22 mouse cellular contexts compared by ENCODE assay signal in genomic region chr14:87750665-87751170, GRCm38 (mm10).
DNase-seq lines count a peak whose midpoint lies in the region; ATAC-seq lines count a peak whose summit lies in the region.
"Had no signal": no experiment of that assay in that cellular context is flagged by ENCODE, and none has a peak within 500 bp of the region (broad histone marks: within the 10 kb centered on the region; RNA-seq: fewer than 3 reads in every experiment).

No protein-coding gene starts in this region.

- H3K27ac ChIP-seq in forebrain, embryonic 13.5 days: no peak overlapping the region
- H3K27ac ChIP-seq in forebrain, embryonic 11.5 days (ENCODE audit: low read depth, low read length): no peak overlapping the region
- H3K27ac ChIP-seq in forebrain, embryonic 15.5 days (replicated peaks): no peak overlapping the region
- no peak overlapping the region for H3K27ac ChIP-seq in forebrain, embryonic 10.5 days
- H3K27ac ChIP-seq: embryonic facial prominence, embryonic 10.5 days; embryonic facial prominence, embryonic 12.5 days had no signal

- no peak overlapping the region for H3K9ac ChIP-seq in forebrain, embryonic 13.5 days
- H3K9ac ChIP-seq in forebrain, embryonic 11.5 days (ENCODE audit: low read length): no peak overlapping the region
- H3K9ac ChIP-seq in forebrain, embryonic 15.5 days (replicated peaks): no peak overlapping the region
- H3K9ac ChIP-seq: embryonic facial prominence, embryonic 12.5 days had no signal

- peaks cover 10% of the 10 kb centered on the region; the same call in 1 of the 2 replicates for H3K4me1 ChIP-seq in forebrain, embryonic 13.5 days
- H3K4me1 ChIP-seq in forebrain, embryonic 11.5 days (replicated peaks; ENCODE audit: control insufficient read depth, insufficient read depth, low read length): no peaks in the 10 kb centered on the region
- peaks cover 9% of the 10 kb centered on the region; the same call in 1 of the 2 replicates for H3K4me1 ChIP-seq in forebrain, embryonic 15.5 days
- peaks cover 11% of the 10 kb centered on the region for H3K4me1 ChIP-seq in forebrain, embryonic 10.5 days
- H3K4me1 ChIP-seq: embryonic facial prominence, embryonic 10.5 days; embryonic facial prominence, embryonic 12.5 days had no signal

- H3K4me2 ChIP-seq in forebrain, embryonic 13.5 days: no peak overlapping the region
- no peak overlapping the region for H3K4me2 ChIP-seq in forebrain, embryonic 11.5 days (ENCODE audit: low read depth, low read length, severe bottlenecking)
- no peak overlapping the region for H3K4me2 ChIP-seq in forebrain, embryonic 15.5 days (replicated peaks)
- H3K4me2 ChIP-seq: embryonic facial prominence, embryonic 12.5 days had no signal

- H3K9me3 ChIP-seq in forebrain, embryonic 13.5 days (replicated peaks): no peaks in the 10 kb centered on the region
- no peaks in the 10 kb centered on the region for H3K9me3 ChIP-seq in forebrain, embryonic 11.5 days (ENCODE audit: control insufficient read depth, low read length)
- H3K9me3 ChIP-seq in forebrain, embryonic 15.5 days: no peaks in the 10 kb centered on the region
- no peaks in the 10 kb centered on the region for H3K9me3 ChIP-seq in forebrain, embryonic 10.5 days
- H3K9me3 ChIP-seq: embryonic facial prominence, embryonic 10.5 days; embryonic facial prominence, embryonic 12.5 days had no signal

- ATAC-seq in forebrain, embryonic 13.5 days: peak; percentile 50; the same call in 1 of the 2 replicates
- ATAC-seq in forebrain, embryonic 11.5 days (replicated peaks; ENCODE audit: low FRiP score): no peak
- ATAC-seq in forebrain, embryonic 15.5 days (replicated peaks): peak; percentile 51
- ATAC-seq in frontal cortex, adult (ENCODE audit: low TSS enrichment): peak; percentile 86
- ATAC-seq: activated CD4-positive, CD25-positive, alpha-beta regulatory T cell, adult 4 months; CD4-positive, CD25-positive, alpha-beta regulatory T cell, adult 4 months; Patski had no signal

- H3K27me3 ChIP-seq in forebrain, embryonic 13.5 days: no peaks in the 10 kb centered on the region
- no peaks in the 10 kb centered on the region for H3K27me3 ChIP-seq in forebrain, embryonic 11.5 days (ENCODE audit: control insufficient read depth, insufficient read depth, low read length)
- H3K27me3 ChIP-seq in forebrain, embryonic 15.5 days: no peaks in the 10 kb centered on the region
- no peaks in the 10 kb centered on the region for H3K27me3 ChIP-seq in forebrain, embryonic 10.5 days (ENCODE audit: poor library complexity, severe bottlenecking)
- H3K27me3 ChIP-seq: embryonic facial prominence, embryonic 12.5 days had no signal

- H3K4me3 ChIP-seq in forebrain, embryonic 13.5 days: no peak overlapping the region
- no peak overlapping the region for H3K4me3 ChIP-seq in forebrain, embryonic 11.5 days (ENCODE audit: low read depth, low read length)
- no peak overlapping the region for H3K4me3 ChIP-seq in forebrain, embryonic 15.5 days
- no peak overlapping the region for H3K4me3 ChIP-seq in forebrain, embryonic 10.5 days
- H3K4me3 ChIP-seq: embryonic facial prominence, embryonic 10.5 days; embryonic facial prominence, embryonic 12.5 days had no signal

- H3K36me3 ChIP-seq in forebrain, embryonic 13.5 days (ENCODE audit: poor library complexity, severe bottlenecking): no peaks in the 10 kb centered on the region
- H3K36me3 ChIP-seq in forebrain, embryonic 11.5 days (ENCODE audit: control insufficient read depth, insufficient read depth, low read length): no peaks in the 10 kb centered on the region
- H3K36me3 ChIP-seq in forebrain, embryonic 15.5 days: no peaks in the 10 kb centered on the region
- H3K36me3 ChIP-seq in forebrain, embryonic 10.5 days (replicated peaks): no peaks in the 10 kb centered on the region
- H3K36me3 ChIP-seq: embryonic facial prominence, embryonic 10.5 days; embryonic facial prominence, embryonic 12.5 days; G1E had no signal

- no peak for DNase-seq in forebrain, embryonic 11.5 days (ENCODE audit: low spot score)
- no peak for DNase-seq in forebrain, embryonic 10.5 days (ENCODE audit: extremely low spot score, low spot score)
- DNase-seq in frontal cortex, postnatal 10 days (ENCODE audit: low spot score in 2 of 2): no peak
- no peak for DNase-seq in heart, adult 11 months
- DNase-seq: adrenal gland, adult 8-10 months; adrenal gland, postnatal 14 days; adrenal gland, postnatal 36 days; B cell, adult 2 months; cerebellum, adult 11-12 months; cerebellum, adult 2 months; cerebellum, adult 9-10 months; cerebellum, postnatal 10 days; cerebellum, postnatal 25 days had no signal

- 87% methylated on average over 3 of the region's 3 CpGs for WGBS in forebrain, embryonic 13.5 days
- 88% methylated on average over 3 of the region's 3 CpGs for WGBS in forebrain, embryonic 11.5 days
- 75% methylated on average over 3 of the region's 3 CpGs for WGBS in forebrain, embryonic 15.5 days
- 87% methylated on average over 3 of the region's 3 CpGs for WGBS in forebrain, embryonic 10.5 days
